Mouse (Mus musculus): ENCODE measurements around the gene Sytl2.

DNA sequence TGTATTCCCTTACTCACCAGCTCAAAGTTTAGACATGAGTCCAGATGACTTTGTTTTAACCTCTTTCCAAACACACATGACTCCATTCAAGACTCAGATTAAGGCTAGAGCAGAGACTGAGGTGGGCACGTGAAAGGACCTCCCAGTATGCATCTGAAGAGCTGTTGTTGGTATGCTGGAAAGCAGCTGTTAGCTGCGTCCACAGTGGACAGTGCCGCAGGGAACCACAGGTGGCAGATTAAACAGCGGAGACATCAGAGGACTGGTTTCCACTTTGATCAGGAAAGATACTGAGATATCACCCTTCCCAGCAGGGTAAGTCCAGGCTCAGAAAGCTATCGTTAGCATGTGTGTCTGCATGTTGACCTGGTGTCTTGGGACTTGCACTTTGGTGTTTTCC lies 18.1 kb downstream of the Sytl2 start:
- TF ChIP-seq CTCF (IDR thresholded peaks at IDR 0.05; ENCODE audit: control insufficient read depth, insufficient read depth, insufficient read length) (no peak), MYOG (IDR thresholded peaks at IDR 0.05; ENCODE audit: control insufficient read depth, extremely low read depth, insufficient read length) (no peak), MAX (IDR thresholded peaks at IDR 0.05) (no peak), USF1 (IDR thresholded peaks at IDR 0.05; ENCODE audit: low read depth) (no peak)

Measured in C2C12 (cell line).